Mouse (Mus musculus) cerebellum, adult 2 months (tissue): ENCODE results near the gene Adra2c.

Experiments used
- CTCF ChIP-seq: fragments of 200-500 bp; IDR thresholded peaks from 2 replicates; pipeline ENCODE4 v1.5.1; 2011; ENCODE audit warnings: low read depth, mild to moderate bottlenecking, control low read depth, low read length, moderate library complexity, borderline replicate concordance; ENCODE audit not compliant: insufficient read depth
- POLR2A ChIP-seq: fragments of 200-500 bp; IDR thresholded peaks from 2 replicates; pipeline ENCODE4 v1.6.1; 2011; ENCODE audit warnings: low read length, control low read depth, borderline replicate concordance; ENCODE audit not compliant: insufficient read depth

DNA sequence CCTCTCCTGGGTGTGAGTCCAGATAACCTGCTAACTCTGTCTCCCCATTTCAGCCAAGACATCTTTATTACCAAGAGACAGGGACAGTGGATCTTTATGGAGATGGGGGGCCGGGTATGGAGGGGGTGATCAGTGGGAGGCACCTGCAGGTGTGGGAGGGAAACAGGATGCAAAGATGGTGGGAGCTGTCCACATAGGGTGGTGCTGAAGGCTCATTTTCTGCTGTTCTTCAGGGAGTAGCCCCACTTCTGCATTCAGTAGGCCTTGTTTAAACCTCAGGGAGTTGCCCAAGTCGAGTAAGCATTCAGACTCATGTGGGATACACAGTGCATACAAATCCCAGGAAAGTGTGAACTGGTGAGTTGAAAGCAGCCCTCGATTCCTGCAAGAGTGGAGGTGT is 21.5 kb downstream of the Adra2c start:
- TF ChIP-seq CTCF (no peak), POLR2A (no peak)
